Mouse (Mus musculus): ENCODE data around the gene H3f3a. TPM values are rescaled to one million over a fixed set of nuclear protein-coding genes. Genes with fewer than 3 reads are reported as not detected.

Gene H3f3a
- total RNA-seq, 2 experiments from 2014 or later, result 2,042 to 2,791 TPM

- ATAC-seq (replicated peaks; ENCODE audit: low FRiP score, poor library complexity, severe bottlenecking), result no peak
Measured at GRCm38 (mm10) chr1:180824721-180825120, 11.0 kb upstream of the H3f3a start.

- no peak for ATAC-seq (replicated peaks; ENCODE audit: low FRiP score, poor library complexity, severe bottlenecking)
Measured at GRCm38 (mm10) chr1:180823716-180824115, 10.0 kb upstream of the H3f3a start.

- no peak for ATAC-seq (replicated peaks; ENCODE audit: low FRiP score, poor library complexity, severe bottlenecking)
Measured at GRCm38 (mm10) chr1:180822276-180822675, 8.5 kb upstream of the H3f3a start.

GRCm38 (mm10) chr1:180821101-180821500, 7.4 kb upstream of the H3f3a start:
- ATAC-seq (replicated peaks; ENCODE audit: low FRiP score, poor library complexity, severe bottlenecking), result peak; percentile 70

- peak; percentile 75 for ATAC-seq (replicated peaks; ENCODE audit: low FRiP score, poor library complexity, severe bottlenecking)
Measured at GRCm38 (mm10) chr1:180818000-180818399, 4.3 kb upstream of the H3f3a start.

- ATAC-seq (replicated peaks; ENCODE audit: low FRiP score, poor library complexity, severe bottlenecking), result no peak
Measured at GRCm38 (mm10) chr1:180815371-180816024, 1.8 kb upstream of the H3f3a start.

GRCm38 (mm10) chr1:180813409-180813884, 296 bp downstream of the H3f3a start:
- peak; percentile 77 for ATAC-seq (replicated peaks; ENCODE audit: low FRiP score, poor library complexity, severe bottlenecking)

GRCm38 (mm10) chr1:180812463-180813408, 1.0 kb downstream of the H3f3a start:
- ATAC-seq (replicated peaks; ENCODE audit: low FRiP score, poor library complexity, severe bottlenecking), result peak; percentile 10; the same call in 1 of the 2 replicates

- no peak for ATAC-seq (replicated peaks; ENCODE audit: low FRiP score, poor library complexity, severe bottlenecking)
Measured at GRCm38 (mm10) chr1:180811596-180812462, 1.9 kb downstream of the H3f3a start.

- no peak for ATAC-seq (replicated peaks; ENCODE audit: low FRiP score, poor library complexity, severe bottlenecking)
Measured at GRCm38 (mm10) chr1:180810976-180811375, 2.8 kb downstream of the H3f3a start.

- no peak for ATAC-seq (replicated peaks; ENCODE audit: low FRiP score, poor library complexity, severe bottlenecking)
Measured at GRCm38 (mm10) chr1:180808831-180809230, 4.9 kb downstream of the H3f3a start.

- no peak for ATAC-seq (replicated peaks; ENCODE audit: low FRiP score, poor library complexity, severe bottlenecking)
Measured at GRCm38 (mm10) chr1:180803881-180804280, 9.9 kb downstream of the H3f3a start.

- ATAC-seq (replicated peaks; ENCODE audit: low FRiP score, poor library complexity, severe bottlenecking), result no peak
Measured at GRCm38 (mm10) chr1:180801466-180801994, 12.2 kb downstream of the H3f3a start.

- no peak for ATAC-seq (replicated peaks; ENCODE audit: low FRiP score, poor library complexity, severe bottlenecking)
Measured at GRCm38 (mm10) chr1:180800814-180801213, 12.9 kb downstream of the H3f3a start.

- ATAC-seq (replicated peaks; ENCODE audit: low FRiP score, poor library complexity, severe bottlenecking), result no peak
Measured at GRCm38 (mm10) chr1:180800022-180800421, 13.7 kb downstream of the H3f3a start.

- ATAC-seq (replicated peaks; ENCODE audit: low FRiP score, poor library complexity, severe bottlenecking), result no peak
Measured at GRCm38 (mm10) chr1:180799253-180799652, 14.5 kb downstream of the H3f3a start.

GRCm38 (mm10) chr1:180798660-180799059, 15.1 kb downstream of the H3f3a start:
- no peak for ATAC-seq (replicated peaks; ENCODE audit: low FRiP score, poor library complexity, severe bottlenecking)

- peak; percentile 56 for ATAC-seq (replicated peaks; ENCODE audit: low FRiP score, poor library complexity, severe bottlenecking)
Measured at GRCm38 (mm10) chr1:180794170-180794569, 19.6 kb downstream of the H3f3a start.

- ATAC-seq (replicated peaks; ENCODE audit: low FRiP score, poor library complexity, severe bottlenecking), result peak; percentile 27; the same call in 1 of the 2 replicates
Measured at GRCm38 (mm10) chr1:180793445-180794117, 20.2 kb downstream of the H3f3a start.

Measured in erythroid progenitor cell, adult 5-6 weeks (primary cell).